Comparison of ENCODE assay signal across 8 mouse cellular contexts in genomic region chr9:40805263-40805662, GRCm38 (mm10). TPM values are rescaled to one million over a fixed set of nuclear protein-coding genes. Genes with fewer than 3 reads are reported as not detected.
DNase-seq lines count a peak whose midpoint lies in the region; ATAC-seq and TF ChIP-seq lines count a peak whose summit lies in the region.

No protein-coding gene starts in this region.

- peaks cover 39% of the 10 kb centered on the region for H3K36me3 ChIP-seq in limb, embryonic 13.5 days
- H3K36me3 ChIP-seq in myocyte (ENCODE audit: control insufficient read depth, insufficient read depth): peaks cover 17% of the 10 kb centered on the region
- peaks cover 24% of the 10 kb centered on the region for H3K36me3 ChIP-seq in stomach, embryonic 16.5 days (ENCODE audit: control insufficient read depth, insufficient read depth, low read length)

- peak; percentile 63 for DNase-seq in ovary, postnatal 14 days (ENCODE audit: low spot score)
- DNase-seq in ovary, postnatal 10 days (ENCODE audit: low spot score): no peak
- DNase-seq in cerebellum, postnatal 36 days: peak; percentile 79 to 84
- peak; percentile 79 for DNase-seq in gastrocnemius, postnatal 10 days
- peak; percentile 78 for DNase-seq in kidney, adult 11 months

- H3K9ac ChIP-seq in limb, embryonic 13.5 days: no peak overlapping the region
- H3K9ac ChIP-seq in stomach, embryonic 16.5 days (ENCODE audit: low read length): 0 out of 2 replicates have a peak overlapping the region, but pooled peaks have one; percentile 2

- peaks cover 45% of the 10 kb centered on the region for H3K4me1 ChIP-seq in limb, embryonic 13.5 days
- peaks cover 31% of the 10 kb centered on the region for H3K4me1 ChIP-seq in stomach, embryonic 16.5 days (ENCODE audit: control insufficient read depth, insufficient read depth, low read length)

- no peak overlapping the region for H3K4me3 ChIP-seq in limb, embryonic 13.5 days
- H3K4me3 ChIP-seq in myocyte: no peak overlapping the region
- H3K4me3 ChIP-seq in stomach, embryonic 16.5 days (replicated peaks; ENCODE audit: low read length): peak overlapping the region; percentile 4; the same call in 1 of the 2 replicates

- H3K9me3 ChIP-seq in limb, embryonic 13.5 days: no peaks in the 10 kb centered on the region
- no peaks in the 10 kb centered on the region for H3K9me3 ChIP-seq in stomach, embryonic 16.5 days (replicated peaks; ENCODE audit: control insufficient read depth, low read length)

- H3K4me2 ChIP-seq in limb, embryonic 13.5 days (replicated peaks): peak overlapping the region; percentile 57
- no peak overlapping the region for H3K4me2 ChIP-seq in myocyte (ENCODE audit: low read depth)
- peak overlapping the region; percentile 7 for H3K4me2 ChIP-seq in stomach, embryonic 16.5 days (ENCODE audit: low read depth, low read length)

- 22% methylated on average over 2 of the region's 2 CpGs for WGBS in limb, embryonic 13.5 days
- 19% methylated on average over 2 of the region's 2 CpGs for WGBS in stomach, embryonic 16.5 days

- no peak for TF ChIP-seq POLR2A in myocyte (IDR thresholded peaks at IDR 0.05; ENCODE audit: insufficient read length, low read depth)

- ATAC-seq in limb, embryonic 13.5 days (ENCODE audit: low FRiP score, low read depth): no peak
- no peak for ATAC-seq in stomach, embryonic 16.5 days (ENCODE audit: insufficient read depth, low FRiP score)

- no peak overlapping the region for H3ac ChIP-seq in myocyte (ENCODE audit: control insufficient read depth, insufficient read length)

- H3K79me2 ChIP-seq in myocyte (ENCODE audit: control insufficient read depth, insufficient read depth): peaks cover 21% of the 10 kb centered on the region

- no peaks in the 10 kb centered on the region for H3K27me3 ChIP-seq in limb, embryonic 13.5 days
- H3K27me3 ChIP-seq in myocyte (ENCODE audit: control insufficient read depth, insufficient read depth, insufficient read length): no peaks in the 10 kb centered on the region
- H3K27me3 ChIP-seq in stomach, embryonic 16.5 days (ENCODE audit: control insufficient read depth, insufficient read depth, low read length): no peaks in the 10 kb centered on the region

- H3K27ac ChIP-seq in limb, embryonic 13.5 days: no peak overlapping the region
- H3K27ac ChIP-seq in stomach, embryonic 16.5 days (ENCODE audit: low read length): peak overlapping the region; percentile 21; the same call in 1 of the 2 replicates

TF ChIP-seq in myocyte, 11 proteins besides CTCF, POLR2A, EP300 and RAD21:
- TF ChIP-seq REST (IDR thresholded peaks at IDR 0.05; ENCODE audit: insufficient read depth, insufficient read length): no peak
- TF ChIP-seq MYOG (IDR thresholded peaks at IDR 0.05; ENCODE audit: control insufficient read depth in 1 of 3, insufficient read depth in 1 of 3, insufficient read length in 2 of 3, low read depth in 2 of 3): no peak
- peak; percentile 73 for TF ChIP-seq POLR2AphosphoS2 (IDR thresholded peaks at IDR 0.05; ENCODE audit: insufficient read length, low read depth)

RNA-seq across cellular contexts. Expression of gene Hspa8, which starts 4.5 kb away (rescaled TPM):
- total RNA-seq in gastrocnemius, postnatal 10 days (2021): 1,000 to 10,000 TPM; 1,094 to 1,113 TPM
- 2,194 and 2,567 TPM in 2 replicates for polyA plus RNA-seq in limb, embryonic 13.5 days (2015; fragmentation: Nextera tagmentation; extraction: Ambion mirVana)
- 797 TPM for polyA plus RNA-seq in myocyte (2012; fragmentation: generic; extraction: Trizol)
- 2,089 and 2,252 TPM in 2 replicates for polyA plus RNA-seq in stomach, embryonic 16.5 days (2015; fragmentation: Nextera tagmentation; extraction: Ambion mirVana)
